Mouse (Mus musculus) heart, adult 2 months (tissue): Measurements from ENCODE around the gene Rora. TPM values are rescaled to one million over a fixed set of nuclear protein-coding genes. Genes with fewer than 3 reads are reported as not detected.

Experiments used
- DNase-seq, 2 experiments: peaks; one replicate each; pipeline ENCODE4 v3.0.0; 2021
- H3K27ac ChIP-seq: fragments of 200-600 bp; 2 replicates; pipeline ENCODE4 v1.8.1; 2022
- H3K27me3 ChIP-seq: fragments of 200-500 bp; 2 replicates; pipeline ENCODE4 v1.6.1; 2012; ENCODE audit warnings: mild to moderate bottlenecking, low read length, inconsistent platforms, mixed read lengths; ENCODE audit not compliant: control insufficient read depth, insufficient read depth
- H3K36me3 ChIP-seq: fragments of 200-500 bp; 2 replicates; pipeline ENCODE4 v1.6.1; 2012; ENCODE audit warnings: low read length, inconsistent platforms; ENCODE audit not compliant: control insufficient read depth, insufficient read depth
- H3K4me1 ChIP-seq: fragments of 200-500 bp; 2 replicates; pipeline ENCODE4 v1.6.1; 2011; ENCODE audit warnings: low read length; ENCODE audit not compliant: control insufficient read depth, insufficient read depth
- H3K4me3 ChIP-seq: fragments of 200-600 bp; 2 replicates; pipeline ENCODE4 v1.8.1; 2022
- H3K79me2 ChIP-seq: fragments of 200-500 bp; replicated peaks from 2 replicates; pipeline ENCODE4 v1.6.1; 2012; ENCODE audit warnings: mild to moderate bottlenecking, inconsistent platforms, low read length, moderate library complexity, mixed read lengths; ENCODE audit not compliant: control insufficient read depth, insufficient read depth
- H3K9ac ChIP-seq: fragments of 200-500 bp; 2 replicates; pipeline ENCODE4 v1.6.1; 2012; ENCODE audit warnings: low read depth, mild to moderate bottlenecking, control low read depth, inconsistent platforms, low read length, mixed read lengths
- CTCF ChIP-seq: fragments of 200-600 bp; IDR thresholded peaks from 2 replicates; pipeline ENCODE4 v1.8.1; 2022; ENCODE audit warnings: antibody characterized with exemption, mild to moderate bottlenecking, moderate library complexity
- EP300 ChIP-seq: fragments of 200-500 bp; IDR thresholded peaks from 2 replicates; pipeline ENCODE4 v1.6.1; 2011; ENCODE audit warnings: low read depth, low read length, control low read depth; ENCODE audit not compliant: insufficient read depth
- POLR2A ChIP-seq: fragments of 200-500 bp; IDR thresholded peaks from 2 replicates; pipeline ENCODE4 v1.6.1; 2011; ENCODE audit warnings: mild to moderate bottlenecking, low read depth, low read length, control low read depth; ENCODE audit not compliant: insufficient read depth
- WGBS: fragments of 180-500 bp; shearing (Covaris S2); methylation state at CpG from one replicate; pipeline ENCODE4 v1.1.7; 2018; 5-methylcytosine and 5-hydroxymethylcytosine counted together
- intact Hi-C: fragments of 180-260 bp; cut with DNase I; formaldehyde crosslinking; loops from one replicate; pipeline ENCODE4 v1.15.1; 2025
- polyA plus RNA-seq: library from polyadenylated mRNA; depleted of rRNA; stranded (reverse); fragments of >200 nt; gene quantifications from 2 replicates; pipeline ENCODE4 v1.2.3, GENCODE M21; 2012
- total RNA-seq, 2 experiments: library from RNA; stranded (reverse); gene quantifications; 2 replicates each; pipeline ENCODE4 v1.2.3; 2021

Gene Rora
- total and polyA plus RNA-seq, 3 experiments: 6.7 to 28.9 (median 21.6) TPM

DNA sequence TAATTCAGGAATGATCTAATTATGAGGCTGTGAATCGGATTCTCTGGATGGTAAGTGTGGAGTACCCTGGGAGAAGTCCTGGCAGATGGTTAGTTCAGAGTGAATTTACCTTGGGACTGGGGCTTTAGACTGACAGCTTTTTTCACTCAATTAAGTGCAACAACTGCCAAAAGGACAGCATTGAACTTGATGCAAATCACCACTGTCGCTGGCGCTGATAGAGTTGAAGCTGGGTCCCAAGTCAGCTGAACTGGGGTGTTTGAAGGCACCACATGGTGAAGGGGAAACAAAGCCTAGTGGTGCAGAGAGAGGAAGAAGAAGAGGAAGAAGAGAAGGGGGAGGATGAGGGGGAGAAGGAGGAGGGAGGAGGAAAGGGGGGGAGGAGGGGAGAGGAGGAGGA lies 30.4 kb downstream of the Rora start:
- DNase-seq: no peak
- Histone ChIP-seq H3K27me3 (no peaks in the 10 kb centered on the region), H3K4me3 (no peak overlapping the region), H3K27ac (no peak overlapping the region), H3K9ac (no peak overlapping the region), H3K36me3 (no peaks in the 10 kb centered on the region), H3K4me1 (peaks cover 7% of the 10 kb centered on the region), H3K79me2 (no peaks in the 10 kb centered on the region; the same call in 1 of the 2 replicates)
- TF ChIP-seq EP300 (no peak), POLR2A (no peak), CTCF (no peak)
- 52% methylated on average over 3 of the region's 3 CpGs for WGBS
- intact Hi-C loops: no loop called here

GRCm38 (mm10) chr9:68685562-68685961 lies 32.0 kb downstream of the Rora start:
- no peak overlapping the region for H3K9ac ChIP-seq
- H3K36me3 ChIP-seq: no peaks in the 10 kb centered on the region
- H3K79me2 ChIP-seq: no peaks in the 10 kb centered on the region; the same call in 1 of the 2 replicates
- H3K4me3 ChIP-seq: no peak overlapping the region
- 74% methylated on average over 5 of the region's 5 CpGs for WGBS
- no peak for DNase-seq
- intact Hi-C loops: no loop called here
- H3K4me1 ChIP-seq: peaks cover 1% of the 10 kb centered on the region
- H3K27ac ChIP-seq: no peak overlapping the region
- no peaks in the 10 kb centered on the region for H3K27me3 ChIP-seq
- TF ChIP-seq EP300: no peak
- no peak for TF ChIP-seq POLR2A
- TF ChIP-seq CTCF: no peak

DNA sequence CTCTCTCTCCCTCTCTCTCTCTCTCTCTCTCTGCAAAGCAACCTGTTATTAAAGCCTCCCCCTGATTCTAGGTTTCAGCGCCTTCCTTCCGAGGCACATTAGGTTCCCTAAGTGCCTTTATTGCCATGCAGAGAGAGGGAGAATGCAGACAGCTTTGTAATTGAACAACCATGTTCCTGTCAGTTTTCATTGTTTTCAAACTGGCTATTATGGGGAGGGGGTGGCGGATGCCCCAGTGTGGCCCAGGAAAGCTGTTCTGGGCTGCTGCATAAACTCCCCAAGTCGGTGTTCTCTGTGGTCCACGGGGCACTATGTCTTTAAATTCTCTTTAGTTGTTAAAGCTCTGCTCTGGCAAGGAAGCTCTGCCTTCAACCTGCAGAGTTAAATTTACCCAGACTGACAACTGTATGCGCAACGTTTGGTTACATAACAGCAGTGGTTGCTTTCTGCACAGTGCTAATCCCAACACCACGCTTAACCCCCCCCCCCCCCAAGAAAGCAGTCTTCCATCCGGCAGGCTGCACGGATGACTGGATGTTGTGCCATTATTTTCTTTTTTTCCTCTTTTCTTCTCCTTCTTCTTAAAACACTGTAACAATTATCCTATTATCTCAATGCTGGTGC lies 33.8 kb downstream of the Rora start:
- WGBS: 50% methylated on average over 10 of the region's 10 CpGs
- H3K36me3 ChIP-seq: no peaks in the 10 kb centered on the region
- no peaks in the 10 kb centered on the region for H3K27me3 ChIP-seq
- intact Hi-C loops: no loop called here
- TF ChIP-seq CTCF: no peak
- no peak for TF ChIP-seq EP300
- TF ChIP-seq POLR2A: no peak
- DNase-seq: no peak
- no peak overlapping the region for H3K4me3 ChIP-seq
- no peak overlapping the region for H3K9ac ChIP-seq
- H3K4me1 ChIP-seq: peaks cover 1% of the 10 kb centered on the region
- H3K79me2 ChIP-seq: no peaks in the 10 kb centered on the region; the same call in 1 of the 2 replicates
- no peak overlapping the region for H3K27ac ChIP-seq

- Histone ChIP-seq H3K27ac (no peak overlapping the region), H3K27me3 (no peaks in the 10 kb centered on the region), H3K4me3 (no peak overlapping the region), H3K4me1 (peaks cover 3% of the 10 kb centered on the region), H3K9ac (no peak overlapping the region), H3K79me2 (no peaks in the 10 kb centered on the region; the same call in 1 of the 2 replicates), H3K36me3 (no peaks in the 10 kb centered on the region; the same call in 1 of the 2 replicates)
- intact Hi-C loops: no loop called here
- no peak for TF ChIP-seq CTCF
- TF ChIP-seq EP300: no peak
- no peak for TF ChIP-seq POLR2A
- WGBS: 90% methylated on average over 2 of the region's 2 CpGs
- no peak for DNase-seq
These were observed 34.6 kb downstream of the Rora start for GRCm38 (mm10) chr9:68688151-68688550.

DNA sequence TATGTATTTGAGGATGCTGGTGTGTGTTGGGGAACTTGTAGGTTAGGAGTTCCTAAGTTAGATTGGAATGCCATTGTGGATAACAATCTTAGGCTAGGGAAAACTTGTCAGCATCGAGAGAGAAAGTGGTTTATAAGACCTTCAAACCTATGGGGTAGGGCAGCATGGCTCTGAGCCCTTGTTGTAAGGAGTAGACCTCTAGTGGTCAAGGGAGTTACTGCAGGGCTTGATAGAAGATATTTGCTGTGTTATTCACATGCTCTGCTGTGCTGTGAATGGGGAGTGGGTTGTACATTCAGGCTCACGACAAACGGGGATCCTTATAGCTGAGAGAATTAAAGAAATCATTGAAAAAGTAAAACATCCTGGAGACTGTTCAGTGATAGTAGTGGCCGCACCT lies 35.8 kb downstream of the Rora start:
- Histone ChIP-seq H3K4me1 (peaks cover 4% of the 10 kb centered on the region), H3K36me3 (no peaks in the 10 kb centered on the region; the same call in 1 of the 2 replicates), H3K27me3 (no peaks in the 10 kb centered on the region), H3K79me2 (no peaks in the 10 kb centered on the region; the same call in 1 of the 2 replicates), H3K9ac (no peak overlapping the region), H3K27ac (no peak overlapping the region), H3K4me3 (no peak overlapping the region)
- intact Hi-C loops: no loop called here
- no peak for DNase-seq
- no peak for TF ChIP-seq EP300
- peak; percentile 95; the same call in 1 of the 2 replicates for TF ChIP-seq CTCF
- 34% methylated on average over 4 of the region's 4 CpGs for WGBS

DNA sequence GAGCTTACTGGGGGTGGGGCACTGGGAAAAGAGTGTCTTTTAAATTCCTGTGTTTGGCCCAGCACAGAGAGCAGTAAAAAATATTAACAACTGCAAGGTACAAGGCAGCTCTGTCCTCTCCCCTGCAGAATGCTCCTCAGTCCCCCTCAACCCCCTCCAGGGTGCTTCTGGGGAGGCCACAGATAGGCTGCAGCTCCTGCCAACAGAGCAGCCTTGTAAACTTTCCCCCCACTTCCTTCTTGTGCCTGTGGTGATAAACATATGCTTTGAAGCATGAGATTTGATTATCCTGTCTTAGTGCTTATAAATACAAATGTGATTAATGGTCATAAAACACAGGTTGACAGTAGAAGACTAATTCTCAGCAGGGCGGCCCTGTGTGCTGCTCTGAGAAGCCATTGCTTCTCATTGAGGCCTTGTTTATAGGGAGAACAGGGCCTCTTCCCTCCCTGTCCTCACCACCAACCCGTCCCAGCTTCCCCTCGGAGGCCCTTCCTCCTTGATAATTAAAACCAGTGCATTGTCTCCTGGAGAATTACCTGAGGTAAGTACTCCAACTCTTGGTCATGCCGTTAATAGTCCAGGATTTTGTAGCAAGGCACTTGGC lies 41.4 kb downstream of the Rora start:
- Histone ChIP-seq H3K27me3 (no peaks in the 10 kb centered on the region), H3K79me2 (no peaks in the 10 kb centered on the region), H3K9ac (no peak overlapping the region), H3K4me3 (no peak overlapping the region), H3K36me3 (peaks cover 4% of the 10 kb centered on the region), H3K4me1 (peaks cover 16% of the 10 kb centered on the region), H3K27ac (no peak overlapping the region)
- TF ChIP-seq POLR2A (no peak), CTCF (no peak), EP300 (no peak)
- DNase-seq: no peak
- WGBS: 57% methylated on average over 4 of the region's 4 CpGs
- intact Hi-C loops: no loop called here
